In genomic region chr7:34169454-34169853, GRCm38 (mm10) we compare ENCODE assay signal across 8 mouse cellular contexts. TPM values are rescaled to one million over a fixed set of nuclear protein-coding genes. Genes with fewer than 3 reads are reported as not detected.
A peak's percentile ranks its signal among the peaks of the same experiment; 100 is the strongest.
DNase-seq lines count a peak whose midpoint lies in the region; ATAC-seq and TF ChIP-seq lines count a peak whose summit lies in the region.

TSS of gene Uba2 (minus strand) at chr7:34169599.

- peak; percentile 9 for DNase-seq in cerebellum, adult 11 months
- DNase-seq in cerebellum, postnatal 25 days: no peak
- no peak for DNase-seq in CH12.LX (ENCODE audit: extremely low read depth)
- DNase-seq in heart, postnatal 14 days: no peak
- DNase-seq in testis, postnatal 10 days (ENCODE audit: low spot score): no peak

- dilution Hi-C loops in CH12.LX (cut with MboI; ENCODE audit: extremely low pct_ligation_motif_present, extremely low pct_unique_long_range_greater_than_20kb, low sequenced_read_pairs): no loop called here

- peaks cover 6 to 15% of the 10 kb centered on the region in 2 experiments for H3K36me3 ChIP-seq in CH12.LX (replicated peaks in 1 of 2; ENCODE audit: control insufficient read depth in 1 of 2, insufficient read depth in 1 of 2, low read length in 1 of 2)
- H3K36me3 ChIP-seq in limb, embryonic 12.5 days: peaks cover 10% of the 10 kb centered on the region

- H3K4me3 ChIP-seq in CH12.LX (replicated peaks in 1 of 3; ENCODE audit: low read depth in 2 of 3, low read length in 2 of 3, poor library complexity in 1 of 3): peak within 1 kb of the TSS; percentile 90 to 95 (median 94)
- peak within 1 kb of the TSS; percentile 90 for H3K4me3 ChIP-seq in limb, embryonic 12.5 days (replicated peaks)
- peak within 1 kb of the TSS; percentile 85 for H3K4me3 ChIP-seq in olfactory bulb, adult 2 months (ENCODE audit: insufficient read depth, low read depth, low read length)

- H3K79me2 ChIP-seq in CH12.LX (replicated peaks; ENCODE audit: control insufficient read depth, extremely low read depth, insufficient read depth, poor library complexity, severe bottlenecking): peaks cover 36% of the 10 kb centered on the region

- peak within 1 kb of the TSS; percentile 28; the same call in 1 of the 2 replicates for H3K9ac ChIP-seq in CH12.LX (ENCODE audit: insufficient read depth, low read depth)
- peak within 1 kb of the TSS; percentile 96 for H3K9ac ChIP-seq in limb, embryonic 12.5 days (replicated peaks)

- in situ Hi-C loops in CH12.LX (cut with MboI; ENCODE audit: low pct_ligation_motif_present, low pct_unique_long_range_greater_than_20kb, low sequenced_read_pairs): loop anchor here (5.0 kb wide), 1 partner anchor 63 kb away; the partner anchor contains the start of gene Gpi1

- H3K4me2 ChIP-seq in CH12.LX (ENCODE audit: insufficient read depth, low read depth, poor library complexity, severe bottlenecking): peak within 1 kb of the TSS; percentile 9; the same call in 1 of the 2 replicates
- peak within 1 kb of the TSS; percentile 77 for H3K4me2 ChIP-seq in limb, embryonic 12.5 days

- WGBS in limb, embryonic 12.5 days: 77% methylated on average over 3 of the region's 3 CpGs
- WGBS in olfactory bulb, adult 2 months: 76% methylated on average over 3 of the region's 3 CpGs

- ATAC-seq in erythroblast, adult 5-6 weeks (replicated peaks; ENCODE audit: low FRiP score, poor library complexity, severe bottlenecking): no peak
- ATAC-seq in limb, embryonic 12.5 days (ENCODE audit: insufficient number of reproducible peaks, insufficient read depth, low FRiP score, low TSS enrichment, low read depth): no peak

- no peak for TF ChIP-seq RAD21 in CH12.LX (IDR thresholded peaks at IDR 0.05; ENCODE audit: low read depth, low read length)

- no peak for TF ChIP-seq CTCF in CH12.LX (conservative IDR thresholded peaks at IDR 0.05 in 1 of 2, IDR thresholded peaks at IDR 0.05 in 1 of 2; ENCODE audit: low read depth in 2 of 2, low read length in 2 of 2)
- no peak for TF ChIP-seq CTCF in olfactory bulb, adult 2 months (IDR thresholded peaks at IDR 0.05; ENCODE audit: insufficient read depth, low read depth, low read length)

- H3K9me3 ChIP-seq in CH12.LX (replicated peaks; ENCODE audit: low read length): no peaks in the 10 kb centered on the region
- H3K9me3 ChIP-seq in limb, embryonic 12.5 days: no peaks in the 10 kb centered on the region

- intact Hi-C loops in heart, postnatal 14 days (cut with DNase I): no loop called here

- no peak for TF ChIP-seq EP300 in CH12.LX (IDR thresholded peaks at IDR 0.05; ENCODE audit: low read length)

- no peak for TF ChIP-seq POLR2A in CH12.LX (IDR thresholded peaks at IDR 0.05; ENCODE audit: low read depth, low read length)
- no peak for TF ChIP-seq POLR2A in olfactory bulb, adult 2 months (IDR thresholded peaks at IDR 0.05; ENCODE audit: insufficient read depth, low read depth, low read length)

- peaks cover 2 to 18% of the 10 kb centered on the region in 2 experiments; a peak in 3 of 4 replicates for H3K4me1 ChIP-seq in CH12.LX (ENCODE audit: control insufficient read depth in 1 of 2, insufficient read depth in 2 of 2)
- H3K4me1 ChIP-seq in limb, embryonic 12.5 days (replicated peaks): peaks cover 9% of the 10 kb centered on the region
- H3K4me1 ChIP-seq in olfactory bulb, adult 2 months (ENCODE audit: control insufficient read depth, insufficient read depth, low read length): peaks cover 2% of the 10 kb centered on the region; the same call in 1 of the 2 replicates

- H3K27me3 ChIP-seq in CH12.LX (replicated peaks): no peaks in the 10 kb centered on the region
- H3K27me3 ChIP-seq in limb, embryonic 12.5 days: no peaks in the 10 kb centered on the region

- no peak within 1 kb of the TSS for H3K27ac ChIP-seq in CH12.LX (ENCODE audit: insufficient read depth, low read depth)
- H3K27ac ChIP-seq in limb, embryonic 12.5 days: peak within 1 kb of the TSS; percentile 94
- H3K27ac ChIP-seq in olfactory bulb, adult 2 months (ENCODE audit: insufficient read depth, low read depth, low read length): 0 out of 2 replicates have a peak within 1 kb of the TSS, but pooled peaks have one; percentile 16

TF ChIP-seq in CH12.LX, 34 proteins besides CTCF, POLR2A, EP300 and RAD21:
- no peak for TF ChIP-seq JUND (conservative IDR thresholded peaks at IDR 0.05; ENCODE audit: low read depth, low read length)
- no peak for TF ChIP-seq ETS1 (conservative IDR thresholded peaks at IDR 0.05; ENCODE audit: low read depth, low read length)
- no peak for TF ChIP-seq GABPA (IDR thresholded peaks at IDR 0.05; ENCODE audit: insufficient replicate concordance, low read depth, low read length)
- TF ChIP-seq JUN (IDR thresholded peaks at IDR 0.05; ENCODE audit: insufficient read depth, low read depth, low read length): no peak
- no peak for TF ChIP-seq RCOR1 (conservative IDR thresholded peaks at IDR 0.05; ENCODE audit: low read depth, low read length)
- no peak for TF ChIP-seq POLR2AphosphoS2 (IDR thresholded peaks at IDR 0.05; ENCODE audit: low read depth, low read length)
- no peak for TF ChIP-seq E2F4 (IDR thresholded peaks at IDR 0.05; ENCODE audit: insufficient replicate concordance, low read depth, low read length)
- no peak for TF ChIP-seq MEF2A (IDR thresholded peaks at IDR 0.05; ENCODE audit: borderline replicate concordance, low read depth, low read length)
- no peak for TF ChIP-seq MAZ (IDR thresholded peaks at IDR 0.05; ENCODE audit: low read depth, low read length)
- TF ChIP-seq IRF4 (IDR thresholded peaks at IDR 0.05; ENCODE audit: low read depth, low read length): no peak
- no peak for TF ChIP-seq ELF1 (IDR thresholded peaks at IDR 0.05; ENCODE audit: low read depth, low read length)
- TF ChIP-seq MXI1 (IDR thresholded peaks at IDR 0.05; ENCODE audit: low read depth, low read length): no peak
- no peak for TF ChIP-seq PAX5 (IDR thresholded peaks at IDR 0.05; ENCODE audit: low read length)
- TF ChIP-seq HCFC1 (IDR thresholded peaks at IDR 0.05; ENCODE audit: low read depth, low read length): no peak

RNA-seq across cellular contexts. Expression of gene Uba2, which starts in this region (rescaled TPM):
- total RNA-seq in CH12.LX (2012; rRNA removed) (161 and 180 TPM in 2 replicates), CH12.LX (2014; rRNA removed) (341 and 373 TPM in 2 replicates)
- 180 and 202 TPM in 2 replicates for polyA plus RNA-seq in CH12.LX (2012; ENCODE audit: insufficient read length, low read depth)
- total RNA-seq in erythroblast, adult 5-6 weeks (2015; ENCODE audit: low replicate concordance): 35.2 and 65.0 TPM in 2 replicates
- 49.3 and 70.3 TPM in 2 replicates for total RNA-seq in erythroblast, adult 5-6 weeks (2017; ENCODE audit: low replicate concordance)
- total RNA-seq in heart, postnatal 14 days (2021): 10 to 100 TPM; 34.6 to 38.9 TPM
- 275 and 276 TPM in 2 replicates for polyA plus RNA-seq in limb, embryonic 12.5 days (2016; fragmentation: Nextera tagmentation; extraction: Ambion mirVana)
- polyA plus RNA-seq in olfactory bulb, adult 2 months (2012; ENCODE audit: insufficient read depth, insufficient read length, low replicate concordance, missing spikeins): not detected in 2 replicates

Comparison
In these comparisons a context has a peak if more than half of its experiments do, and no peak if none do; other contexts are left out.
1. RNA of gene Uba2 (polyA plus RNA-seq): 275 to 276 TPM in limb, embryonic 12.5 days and 180 to 202 TPM in CH12.LX; not detected in olfactory bulb, adult 2 months; every median in the first group is over 100 times any median in the second.
2. Peak in every context shown above with its lines, with median percentiles within 50 percentile points of each other: H3K4me3 ChIP-seq.